Mouse (Mus musculus): Measurements from ENCODE around the gene Pgghg.

Gene Pgghg

GRCm38 (mm10) chr7:140923070-140923775 lies 18.0 kb upstream of the Pgghg start:
- DNase-seq: no peak

GRCm38 (mm10) chr7:140927181-140927580 lies 14.0 kb upstream of the Pgghg start:
- DNase-seq: no peak

DNA sequence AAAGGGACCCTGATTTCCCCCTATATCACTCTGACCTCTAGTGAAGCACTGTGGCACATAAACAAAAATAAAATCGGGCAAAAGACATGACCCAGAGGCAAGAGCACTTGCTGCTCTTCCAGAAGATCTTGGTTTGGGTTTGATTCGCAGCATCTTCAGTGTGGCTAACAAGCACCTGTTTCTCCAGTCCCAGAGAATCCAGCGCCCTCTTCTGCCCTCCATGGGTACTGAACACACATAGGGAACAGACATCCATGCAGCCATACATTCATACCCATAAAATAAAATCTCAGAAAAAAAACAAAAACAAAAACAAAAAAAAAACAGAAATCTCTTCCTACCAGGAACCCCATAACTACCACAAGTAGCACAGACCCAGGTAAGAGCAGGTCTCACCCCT lies 2.8 kb upstream of the Pgghg start:
- peak; percentile 38 for DNase-seq

GRCm38 (mm10) chr7:140938896-140939295 lies 2.3 kb upstream of the Pgghg start:
- DNase-seq: no peak

- DNase-seq: no peak
Observed at GRCm38 (mm10) chr7:140939669-140940171, 1.5 kb upstream of the Pgghg start.

DNA sequence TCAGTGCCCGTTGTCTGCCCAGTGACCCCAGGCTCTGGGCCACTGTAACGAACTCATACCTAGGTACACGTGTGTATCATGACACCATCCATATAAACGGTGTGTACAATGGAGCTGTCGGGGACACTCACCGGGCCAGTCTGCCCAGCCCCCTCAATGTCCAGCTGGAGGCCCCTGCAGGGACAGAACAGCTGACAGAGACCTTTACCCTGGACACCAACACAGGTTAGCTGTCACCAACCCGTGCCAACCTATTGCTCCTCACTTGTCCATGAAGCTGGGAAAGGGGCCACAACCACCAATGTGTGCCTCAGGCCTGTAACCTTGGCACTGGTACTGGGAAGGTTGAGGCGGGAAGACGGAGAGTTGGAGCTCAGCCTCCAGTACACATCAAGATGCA lies 1.1 kb downstream of the Pgghg start:
- DNase-seq: peak; percentile 25

GRCm38 (mm10) chr7:140942811-140943210 lies 1.6 kb downstream of the Pgghg start:
- no peak for DNase-seq

GRCm38 (mm10) chr7:140943356-140943755 lies 2.2 kb downstream of the Pgghg start:
- no peak for DNase-seq

DNA sequence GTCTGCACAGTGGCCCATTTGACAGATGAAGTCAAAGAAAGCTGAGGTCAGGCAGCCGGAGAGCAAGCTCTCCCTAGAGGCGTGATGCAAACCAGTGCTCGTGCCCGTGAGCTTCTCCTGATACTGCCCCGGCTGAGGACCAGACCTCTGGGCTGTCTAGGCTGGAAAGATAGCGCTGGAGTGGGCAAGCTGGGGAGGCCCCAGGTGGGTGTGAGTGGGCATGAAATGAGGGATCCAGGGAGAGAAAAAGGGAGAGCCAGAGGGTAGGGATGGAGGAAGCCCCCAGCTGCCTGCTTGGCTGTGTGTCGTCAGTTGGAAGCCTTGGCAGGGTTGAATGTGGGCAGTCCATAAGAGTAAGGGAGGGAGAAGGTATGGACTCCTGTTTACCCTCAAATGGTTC lies 3.0 kb downstream of the Pgghg start:
- no peak for DNase-seq

DNA sequence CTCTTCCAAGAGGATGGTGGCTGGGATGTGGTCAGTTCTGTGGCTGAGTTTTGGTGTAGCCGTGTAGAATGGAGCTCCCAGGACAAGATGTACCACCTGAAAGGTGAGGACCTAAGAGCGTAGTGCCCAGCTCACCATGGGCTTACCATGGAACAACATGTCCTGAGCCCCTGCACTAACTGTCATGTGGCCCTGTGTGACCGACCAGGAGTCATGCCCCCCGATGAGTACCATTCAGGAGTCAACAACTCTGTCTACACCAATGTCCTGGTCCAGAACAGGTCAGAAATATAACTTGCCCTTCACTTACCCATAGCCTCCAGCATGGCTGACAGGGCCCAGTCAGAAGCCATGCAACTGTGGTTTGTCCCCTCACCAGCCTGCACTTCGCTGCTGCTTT lies 4.1 kb downstream of the Pgghg start:
- no peak for DNase-seq

- no peak for DNase-seq
Observed at GRCm38 (mm10) chr7:140946311-140946710, 5.1 kb downstream of the Pgghg start.

DNA sequence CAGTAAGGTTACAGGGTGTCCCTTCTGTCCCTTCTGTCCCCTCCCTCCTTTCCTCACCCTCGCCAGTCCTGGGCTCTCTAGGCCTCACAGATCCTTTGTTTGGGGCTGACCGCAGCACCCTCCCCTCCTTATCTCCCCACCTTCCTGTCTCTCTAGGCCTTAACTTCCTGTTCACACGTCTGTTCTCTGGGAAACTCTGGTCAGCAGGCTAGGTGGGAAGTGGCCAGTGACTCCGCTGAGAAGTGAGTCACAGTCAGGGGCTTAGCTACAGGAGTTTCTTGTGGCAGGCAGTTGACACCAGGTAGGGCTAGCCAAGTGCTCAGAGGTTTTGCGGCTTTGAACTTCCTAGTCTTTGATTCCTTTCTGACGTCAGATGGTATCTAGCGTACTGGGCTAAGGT lies 5.8 kb downstream of the Pgghg start:
- no peak for DNase-seq

- no peak for DNase-seq
Observed at GRCm38 (mm10) chr7:140948161-140948560, 7.0 kb downstream of the Pgghg start.

DNA sequence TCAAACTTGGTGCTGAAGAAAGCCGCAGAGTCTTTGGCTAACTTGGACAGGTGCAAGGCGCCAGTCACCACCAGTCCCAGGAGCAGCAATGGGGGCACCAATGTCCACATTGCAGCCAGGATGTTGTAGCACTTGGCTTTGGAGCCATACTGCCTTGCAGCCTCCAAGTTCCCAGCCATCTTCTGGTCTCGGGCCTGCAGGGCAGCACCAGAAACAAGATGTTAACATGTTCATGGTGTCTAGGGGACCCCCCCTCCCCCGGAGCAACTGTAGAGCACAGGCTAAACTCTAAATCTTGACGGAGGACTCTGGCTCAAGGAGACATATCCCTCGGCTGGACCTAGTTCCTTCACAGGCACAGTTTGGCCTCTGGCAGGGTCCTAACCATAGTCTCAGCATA lies 8.1 kb downstream of the Pgghg start:
- no peak for DNase-seq

- DNase-seq: no peak
Observed at GRCm38 (mm10) chr7:140949824-140950530, 8.8 kb downstream of the Pgghg start, which contains the start of gene Ifitm5. TSS of gene Ifitm5 (minus strand) at chr7:140950291.

DNA sequence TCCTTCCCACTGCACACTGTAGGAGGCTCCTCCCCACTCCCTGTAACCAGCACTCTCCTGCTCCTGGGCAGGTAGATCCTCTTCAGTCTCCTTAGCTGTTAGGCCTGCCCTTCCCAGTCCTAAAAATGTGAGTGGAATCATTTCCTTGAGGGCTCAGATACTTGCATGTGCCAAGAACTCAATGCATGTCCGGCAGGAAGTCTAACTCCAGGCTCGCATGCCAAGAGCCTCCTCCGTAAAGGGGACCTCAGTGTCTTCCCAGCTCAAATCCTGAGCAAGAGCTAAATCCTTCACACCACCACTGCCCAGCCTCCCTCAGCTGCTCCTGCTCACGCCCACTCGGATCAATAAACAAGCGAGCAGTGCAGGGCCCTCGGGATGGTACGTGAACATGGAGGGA lies 9.9 kb downstream of the Pgghg start:
- no peak for DNase-seq

GRCm38 (mm10) chr7:140951765-140952164 lies 10.6 kb downstream of the Pgghg start:
- no peak for DNase-seq

DNA sequence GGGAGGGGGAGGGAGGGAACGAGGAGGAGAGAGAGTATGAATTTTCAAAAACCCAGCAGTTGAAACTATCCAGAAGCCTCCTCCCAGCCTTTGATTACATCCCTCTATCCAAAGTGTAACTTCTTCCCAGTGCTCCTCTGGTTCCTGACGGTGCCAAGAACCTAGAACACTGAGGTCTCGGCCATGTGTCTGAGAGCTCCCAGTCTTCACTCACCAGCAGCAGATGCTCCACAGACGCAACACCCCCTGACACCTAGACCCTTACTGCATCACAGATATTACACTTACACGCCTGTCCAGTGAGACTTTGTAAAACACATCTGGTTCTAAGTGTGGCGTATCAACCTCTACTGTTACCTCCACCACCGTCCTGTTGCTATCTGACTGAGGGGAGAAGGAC lies 11.2 kb downstream of the Pgghg start:
- DNase-seq: no peak

GRCm38 (mm10) chr7:140953133-140953532 lies 11.9 kb downstream of the Pgghg start:
- no peak for DNase-seq

DNA sequence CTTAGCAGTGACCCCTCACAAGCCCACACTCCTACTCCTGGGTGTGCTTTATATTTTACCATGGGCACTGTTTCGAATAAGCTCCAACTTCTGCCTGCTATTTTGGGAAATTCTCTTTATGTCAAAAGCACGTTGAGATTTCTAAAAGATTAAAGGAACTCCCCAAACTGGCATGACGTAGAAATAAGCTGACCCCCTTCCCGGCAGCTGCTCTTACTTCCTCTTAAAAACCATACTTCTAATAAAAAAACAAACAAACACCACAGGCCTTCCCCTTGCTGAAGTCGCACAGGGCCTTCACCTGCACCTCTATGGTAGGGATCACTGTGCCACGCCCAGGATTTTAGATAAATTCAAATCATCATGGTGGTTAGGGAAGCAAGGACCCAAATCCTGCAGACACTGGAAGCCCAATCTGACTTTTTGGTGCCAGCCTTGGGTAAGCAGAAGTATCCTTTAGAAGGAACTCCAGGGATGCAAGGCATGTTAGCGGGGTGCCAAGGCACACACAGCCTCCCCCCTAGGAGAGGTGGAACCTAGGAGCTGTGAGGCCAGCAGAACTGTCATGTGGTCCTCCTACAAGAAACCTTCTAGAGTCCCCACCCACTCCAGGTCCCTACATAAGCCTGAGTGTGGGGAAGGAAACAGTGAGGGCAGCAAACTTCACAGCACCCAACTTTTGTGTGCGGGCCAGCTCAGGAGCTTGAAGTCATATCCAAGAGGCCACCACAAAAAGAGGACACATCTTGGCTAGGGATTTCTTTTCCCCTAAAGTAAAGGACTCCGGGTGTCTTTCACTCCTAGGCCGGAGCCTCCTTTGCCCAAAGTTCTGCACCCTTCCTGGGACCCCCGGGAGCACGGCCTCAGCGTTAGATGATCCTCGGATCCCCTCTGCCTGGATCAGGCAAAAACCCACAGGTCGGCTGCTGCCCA lies 12.9 kb downstream of the Pgghg start:
- DNase-seq: no peak

- no peak for DNase-seq
Observed at GRCm38 (mm10) chr7:140954733-140955071, 13.5 kb downstream of the Pgghg start.

DNA sequence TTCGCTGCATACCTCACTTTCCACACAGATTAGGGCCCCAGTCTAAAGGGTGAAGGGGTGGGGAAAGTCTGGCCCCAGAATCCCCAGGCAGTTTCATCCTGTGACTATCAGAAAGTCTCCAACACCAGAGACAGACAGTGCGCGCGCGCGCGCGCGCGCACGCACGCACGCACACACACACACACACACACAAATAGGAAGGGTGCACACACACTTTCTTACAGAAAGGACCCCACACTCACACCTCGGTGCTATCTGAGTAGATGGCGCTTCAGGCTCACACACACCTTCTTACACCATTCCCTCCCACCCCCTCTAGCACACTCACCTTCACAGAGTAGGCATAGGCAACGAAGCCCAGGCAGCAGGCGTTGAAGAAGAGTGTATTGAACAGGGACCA lies 14.2 kb downstream of the Pgghg start:
- DNase-seq: no peak

- DNase-seq: no peak
Observed at GRCm38 (mm10) chr7:140955758-140956555, 14.8 kb downstream of the Pgghg start, which contains the start of the genes Gm45717 and Ifitm2. TSS of gene Gm45717 (minus strand) at chr7:140955937. TSS of gene Ifitm2 (minus strand) at chr7:140955987.
